Mouse (Mus musculus): Measurements from ENCODE around the gene Hira.

DNA sequence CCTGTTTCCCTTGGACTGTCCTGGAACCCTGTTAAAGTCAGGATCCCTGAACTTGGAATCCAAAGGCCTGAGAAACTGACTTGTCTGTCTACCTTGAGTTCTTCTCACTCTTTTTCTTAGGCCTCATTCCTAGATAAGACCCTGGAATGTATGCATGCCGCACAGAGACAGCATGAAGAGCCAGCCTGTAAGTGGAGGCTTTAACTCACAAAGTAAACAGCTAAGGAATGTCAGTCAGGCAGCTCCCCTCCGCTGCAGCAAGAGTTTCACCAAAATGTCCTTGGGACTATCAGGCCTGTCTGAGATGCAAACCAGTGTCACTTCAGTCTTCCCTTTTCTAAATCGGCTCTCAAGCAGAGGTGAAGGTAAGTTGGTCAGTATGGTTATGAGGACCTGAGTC, 94.0 kb downstream of the Hira start:
- TF ChIP-seq CTCF (conservative IDR thresholded peaks at IDR 0.05; ENCODE audit: low read length): no peak
- no peak for TF ChIP-seq NANOG (IDR thresholded peaks at IDR 0.05; ENCODE audit: borderline replicate concordance, low read length)
- no peak for TF ChIP-seq POU5F1 (IDR thresholded peaks at IDR 0.05; ENCODE audit: borderline replicate concordance, low read length)

All from E14TG2a.4 (cell line).